Mouse (Mus musculus) spleen, adult 2 months (tissue): Measurements from ENCODE around the gene Ncoa3.

ENCODE experiments used
- CTCF ChIP-seq: fragments of 200-500 bp; IDR thresholded peaks from 2 replicates; pipeline ENCODE4 v1.5.1; 2011; ENCODE audit warnings: mild to moderate bottlenecking, inconsistent platforms; ENCODE audit not compliant: insufficient read depth, insufficient read length, insufficient replicate concordance; ENCODE audit errors: extremely low read depth
- POLR2A ChIP-seq: fragments of 200-500 bp; IDR thresholded peaks from 2 replicates; pipeline ENCODE4 v1.6.1; 2011; ENCODE audit warnings: low read depth, low read length, inconsistent platforms

- no peak for TF ChIP-seq CTCF
- TF ChIP-seq POLR2A = no peak
These were observed 115.5 kb downstream of the Ncoa3 start for GRCm38 (mm10) chr2:166107911-166108310.
